Mouse (Mus musculus) limb, embryonic 14.5 days (tissue): ENCODE measurements at regions not wholly inside any gene's neighbourhood (a gene's known extent, or its start where the extent isn't known, plus 50 kb on each side); places are given as distances from the start of the nearest gene placed in this dataset.
"Not testable (repeated sequence)": the region's sequence is repeated elsewhere in the genome, so short reads cannot be mapped to it uniquely, and the experiment has no call there.

Experiments used
- ATAC-seq: fragments of 200-750 bp; cut with Nextera tagmentation; 2 replicates; pipeline ENCODE4 v1.8.0; 2017; ENCODE audit warnings: low read depth, moderate number of reproducible peaks, moderate TSS enrichment; ENCODE audit not compliant: low FRiP score
- DNase-seq: peaks from one replicate; pipeline ENCODE4 v3.0.0-alpha.2; 2015; ENCODE audit warnings: low spot score
- H3K27ac ChIP-seq: fragments of 300-500 bp; sonication (generic); replicated peaks from 2 replicates; pipeline ENCODE4 v1.5.1; 2014; ENCODE audit warnings: low read depth, mild to moderate bottlenecking, low read length, moderate library complexity, mixed read lengths
- H3K27me3 ChIP-seq: fragments of 300-500 bp; sonication (generic); 2 replicates; pipeline ENCODE4 v1.6.1; 2014; ENCODE audit warnings: low read length, mixed read lengths; ENCODE audit not compliant: control insufficient read depth, insufficient read depth
- H3K36me3 ChIP-seq: fragments of 300-500 bp; sonication (generic); 2 replicates; pipeline ENCODE4 v1.6.1; 2014; ENCODE audit warnings: mild to moderate bottlenecking, low read length, moderate library complexity, mixed read lengths; ENCODE audit not compliant: control insufficient read depth, insufficient read depth
- H3K4me1 ChIP-seq: fragments of 300-500 bp; sonication (generic); 2 replicates; pipeline ENCODE4 v1.6.1; 2014; ENCODE audit warnings: antibody characterized with exemption, low read length, mixed read lengths; ENCODE audit not compliant: control insufficient read depth, insufficient read depth
- H3K4me2 ChIP-seq: fragments of 300-500 bp; sonication (generic); replicated peaks from 2 replicates; pipeline ENCODE4 v1.6.1; 2014; ENCODE audit warnings: low read depth, mild to moderate bottlenecking, low read length, moderate library complexity; ENCODE audit not compliant: severe bottlenecking
- H3K4me3 ChIP-seq: fragments of 300-500 bp; sonication (generic); replicated peaks from 2 replicates; pipeline ENCODE4 v1.5.1; 2014; ENCODE audit warnings: low read length
- H3K9ac ChIP-seq: fragments of 300-500 bp; sonication (generic); 2 replicates; pipeline ENCODE4 v1.6.1; 2014; ENCODE audit warnings: mild to moderate bottlenecking, low read depth, low read length, moderate library complexity; ENCODE audit not compliant: severe bottlenecking
- H3K9me3 ChIP-seq: fragments of 300-500 bp; sonication (generic); 2 replicates; pipeline ENCODE4 v1.6.1; 2016; ENCODE audit warnings: low read length; ENCODE audit not compliant: control insufficient read depth
- POLR2A ChIP-seq: fragments of 200-500 bp; IDR thresholded peaks from 2 replicates; pipeline ENCODE4 v1.8.0; 2012; ENCODE audit warnings: inconsistent platforms, mild to moderate bottlenecking, moderate library complexity, borderline replicate concordance; ENCODE audit not compliant: insufficient read depth, insufficient read length; ENCODE audit errors: extremely low read depth
- WGBS: fragments of 180-500 bp; shearing (Covaris S2); extraction: QIAGEN DNeasy Blood & Tissue Kit; methylation state at CpG from one replicate; pipeline ENCODE4 v1.1.7; 2014; 5-methylcytosine and 5-hydroxymethylcytosine counted together

- Histone ChIP-seq H3K27ac (no peak overlapping the region), H3K4me2 (no peak overlapping the region), H3K9ac (no peak overlapping the region), H3K27me3 (no peaks in the 10 kb centered on the region), H3K9me3 (no peaks in the 10 kb centered on the region), H3K4me3 (no peak overlapping the region), H3K36me3 (no peaks in the 10 kb centered on the region), H3K4me1 (peaks cover 13% of the 10 kb centered on the region; the same call in 1 of the 2 replicates)
- TF ChIP-seq POLR2A = no peak
- no peak for ATAC-seq
- no peak for DNase-seq
- WGBS = 41% methylated on average over 4 of the region's 4 CpGs
These were observed 63.1 kb upstream of the Cep295 start for GRCm38 (mm10) chr9:15420677-15421076.

GRCm38 (mm10) chr9:15421864-15422263, 64.3 kb upstream of the Cep295 start:
- Histone ChIP-seq H3K9me3 (no peaks in the 10 kb centered on the region), H3K4me1 (peaks cover 13% of the 10 kb centered on the region; the same call in 1 of the 2 replicates), H3K9ac (no peak overlapping the region), H3K27me3 (no peaks in the 10 kb centered on the region), H3K4me2 (no peak overlapping the region), H3K36me3 (no peaks in the 10 kb centered on the region), H3K4me3 (no peak overlapping the region), H3K27ac (no peak overlapping the region)
- TF ChIP-seq POLR2A = no peak
- ATAC-seq (no peak; the same call in 1 of the 2 replicates), DNase-seq (peak; percentile 4)
- WGBS = 18% methylated on average over 10 of the region's 10 CpGs

- WGBS = 62% methylated on average over 11 of the region's 11 CpGs
- not testable (repeated sequence) for ATAC-seq, H3K36me3 ChIP-seq, H3K4me2 ChIP-seq, H3K9ac ChIP-seq, H3K9me3 ChIP-seq, H3K4me1 ChIP-seq, DNase-seq, H3K27me3 ChIP-seq, H3K4me3 ChIP-seq, H3K27ac ChIP-seq
These were observed 59.0 kb upstream of the Smco4 start for GRCm38 (mm10) chr9:15434279-15434678.

GRCm38 (mm10) chr9:15439319-15439980, 53.8 kb upstream of the Smco4 start:
- no peak for ATAC-seq
- no peak for DNase-seq
- Histone ChIP-seq H3K27ac (no peak overlapping the region), H3K9me3 (no peaks in the 10 kb centered on the region), H3K4me3 (no peak overlapping the region), H3K4me2 (no peak overlapping the region), H3K9ac (no peak overlapping the region), H3K4me1 (no peaks in the 10 kb centered on the region), H3K36me3 (no peaks in the 10 kb centered on the region), H3K27me3 (no peaks in the 10 kb centered on the region)
- TF ChIP-seq POLR2A = no peak
- WGBS = 56% methylated on average over 4 of the region's 4 CpGs

- no peak for TF ChIP-seq POLR2A
- no peak overlapping the region for H3K4me2 ChIP-seq
- H3K27ac ChIP-seq = no peak overlapping the region
- no peak for DNase-seq
- 84% methylated on average over 4 of the region's 4 CpGs for WGBS
- ATAC-seq = no peak
- no peaks in the 10 kb centered on the region for H3K36me3 ChIP-seq
- no peaks in the 10 kb centered on the region for H3K27me3 ChIP-seq
- no peaks in the 10 kb centered on the region for H3K9me3 ChIP-seq
- H3K9ac ChIP-seq = no peak overlapping the region
- no peak overlapping the region for H3K4me3 ChIP-seq
- H3K4me1 ChIP-seq = no peaks in the 10 kb centered on the region
These were observed 51.1 kb upstream of the Smco4 start for GRCm38 (mm10) chr9:15442131-15442530.
